Mouse (Mus musculus) ES-E14 (cell line): ENCODE results near the gene Apopt1.

ENCODE experiments used
- HCFC1 ChIP-seq: IDR thresholded peaks from 2 replicates; pipeline ENCODE4 v1.6.1; 2012; ENCODE audit warnings: low read length, inconsistent platforms, borderline replicate concordance; ENCODE audit not compliant: insufficient read depth
- ZC3H11A ChIP-seq: IDR thresholded peaks from 2 replicates; pipeline ENCODE4 v1.6.1; 2012; ENCODE audit warnings: low read depth, mild to moderate bottlenecking, inconsistent platforms, low read length, borderline replicate concordance

GRCm38 (mm10) chr12:111722654-111723053 is 9.6 kb downstream of the Apopt1 start:
- no peak for TF ChIP-seq HCFC1
- TF ChIP-seq ZC3H11A, result no peak
